Mouse (Mus musculus): ENCODE measurements around the gene Timp3.

DNA sequence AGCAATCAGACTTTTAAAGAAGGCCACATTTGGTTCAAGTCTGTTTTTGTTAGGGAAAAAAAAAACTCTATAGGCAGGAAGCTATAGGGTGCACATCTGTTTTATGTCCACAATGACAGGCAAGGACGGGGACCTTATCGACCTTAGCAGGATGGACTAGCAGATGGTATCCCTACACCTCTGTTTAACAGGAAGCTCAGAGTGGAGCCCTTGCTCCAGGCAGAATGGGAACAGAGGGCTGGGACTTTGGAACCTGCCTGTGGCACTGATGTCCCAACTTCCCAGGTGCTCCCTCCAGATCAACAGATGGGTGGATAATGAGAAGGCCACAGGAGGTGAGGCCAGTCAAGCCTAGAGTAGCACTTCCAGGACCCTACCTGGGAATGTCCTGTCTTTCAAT, 80.5 kb downstream of the Timp3 start:
- TF ChIP-seq ZC3H11A (IDR thresholded peaks at IDR 0.05; ENCODE audit: borderline replicate concordance, low read depth, low read length) (no peak), CHD2 (IDR thresholded peaks at IDR 0.05; ENCODE audit: low read depth, low read length) (no peak), ZNF384 (IDR thresholded peaks at IDR 0.05; ENCODE audit: low read depth, low read length) (no peak), MAFK (IDR thresholded peaks at IDR 0.05; ENCODE audit: insufficient read depth, low read depth, low read length) (no peak)
